Comparison of ENCODE assay signal across 42 mouse cellular contexts in the genomic region with DNA sequence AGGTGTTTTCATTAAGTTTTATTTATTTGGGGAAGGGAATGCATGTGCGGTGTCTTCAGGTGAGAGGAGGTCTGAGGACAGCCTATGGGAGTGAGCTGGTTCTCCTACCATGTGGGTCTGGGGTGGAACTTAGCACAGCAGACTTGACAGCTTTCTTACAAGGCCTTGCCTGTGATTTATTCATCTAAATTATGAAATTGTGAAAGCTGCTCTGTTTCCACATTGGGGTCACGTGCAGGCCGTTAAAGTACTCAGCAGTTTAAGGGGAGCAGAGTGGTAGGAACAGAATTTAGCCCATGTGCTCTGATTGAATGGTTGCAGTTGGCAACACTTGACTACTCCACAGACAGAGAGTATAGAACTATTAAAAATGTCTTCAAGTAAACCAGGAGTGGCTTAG. TPM values are rescaled to one million over a fixed set of nuclear protein-coding genes. Genes with fewer than 3 reads are reported as not detected.
"Had no signal": no experiment of that assay in that cellular context is flagged by ENCODE, and none has a peak within 500 bp of the region (broad histone marks: within the 10 kb centered on the region; RNA-seq: fewer than 3 reads in every experiment).

No protein-coding gene starts in this region.

- DNase-seq: heart, postnatal 10 days; heart, postnatal 14 days; heart, postnatal 36 days; heart, postnatal 4 days; kidney, adult 11 months; kidney, adult 18-20 months; kidney, adult 2 months; kidney, adult 8-10 months; kidney, adult 9 months; kidney, postnatal 10 days; kidney, postnatal 14 days; kidney, postnatal 25 days; kidney, postnatal 36 days; kidney, postnatal 4 days; layer of hippocampus, adult 9-11 months; layer of hippocampus, postnatal 36 days had no signal

RNA-seq across cellular contexts. Expression of a gene that starts 51.1 kb away (rescaled TPM):
- total RNA-seq: heart, postnatal 10 days; heart, postnatal 14 days; heart, postnatal 25 days; heart, postnatal 36 days; heart, postnatal 4 days; hematopoietic stem cell, adult 5-6 weeks; hindbrain, postnatal 0 days; layer of hippocampus, adult 18-20 months; layer of hippocampus, adult 2 months; layer of hippocampus, adult 8-10 months; layer of hippocampus, postnatal 10 days; layer of hippocampus, postnatal 14 days; layer of hippocampus, postnatal 25 days; layer of hippocampus, postnatal 36 days; left cerebral cortex, adult 18-20 months; left cerebral cortex, adult 2 months; left cerebral cortex, adult 8-10 months; left cerebral cortex, postnatal 10 days had no signal
- polyA plus RNA-seq: heart, embryonic 14.5 days; heart, embryonic 15.5 days; heart, embryonic 16.5 days; heart, postnatal 0 days; hindbrain, embryonic 10.5 days; hindbrain, embryonic 12.5 days; hindbrain, embryonic 13.5 days; hindbrain, embryonic 14.5 days; hindbrain, embryonic 16.5 days; hindbrain, postnatal 0 days; intestine, embryonic 16.5 days; kidney, adult 2 months; kidney, embryonic 14.5 days; kidney, postnatal 0 days; large intestine, adult 2 months had no signal
